Mouse (Mus musculus): Measurements from ENCODE around the gene Guca1b.

DNA sequence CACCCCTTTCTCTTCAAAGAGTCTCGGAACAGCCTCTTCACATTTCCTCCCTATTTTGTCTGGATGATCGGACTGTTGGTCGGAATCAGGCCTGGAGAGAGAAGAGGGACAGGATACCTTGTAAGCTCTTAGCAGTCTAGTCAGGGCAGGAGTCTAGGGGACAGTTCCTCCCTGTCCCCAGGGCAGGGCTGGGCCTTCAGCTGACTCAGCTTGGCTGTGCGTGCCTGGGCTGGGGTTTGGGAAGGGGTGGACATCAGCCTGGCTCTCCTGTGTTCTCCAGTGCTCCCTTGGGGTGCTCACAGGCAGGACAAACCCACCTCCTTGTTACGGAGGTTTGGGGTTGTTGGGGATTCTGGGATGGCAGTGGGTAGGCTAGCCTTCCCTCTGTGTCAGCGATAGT is 53.4 kb downstream of the Guca1b start:
- no peak for TF ChIP-seq CTCF (IDR thresholded peaks at IDR 0.05; ENCODE audit: insufficient read depth, low read length)
- TF ChIP-seq POLR2A (IDR thresholded peaks at IDR 0.05; ENCODE audit: borderline replicate concordance, extremely low read depth, low read depth, low read length), result no peak

All from lung, adult 2 months (tissue).